Mouse (Mus musculus) lung, postnatal 25 days (tissue): ENCODE measurements around the gene Klhl35.

Source experiments
- DNase-seq: peaks from one replicate; pipeline ENCODE4 v3.0.0; 2022; ENCODE audit warnings: low spot score

Gene Klhl35

DNA sequence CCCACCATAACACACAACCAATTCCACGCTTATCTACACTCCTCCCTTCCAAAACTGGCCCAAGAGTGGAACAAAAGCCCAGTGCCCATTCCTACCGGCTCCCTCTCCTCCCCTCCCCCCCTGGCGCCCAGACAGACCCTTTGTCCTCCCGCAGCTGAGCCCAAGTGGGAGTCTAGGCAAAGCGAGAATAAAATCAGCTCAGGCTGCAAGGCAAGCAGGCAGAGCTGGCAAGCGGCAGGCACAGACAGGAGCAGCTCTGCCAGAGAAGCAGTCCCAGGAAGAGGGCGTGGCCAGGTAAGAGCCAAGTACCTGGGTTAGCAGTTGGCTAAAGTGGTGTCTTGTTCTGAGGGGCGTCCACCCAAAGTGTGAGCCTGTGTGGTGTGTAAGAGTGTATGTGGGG, at the start of gene Klhl35:
Gene Klhl35 (plus strand): TSS at position 194 of the 400 bp plus-strand sequence.
- DNase-seq = no peak

GRCm38 (mm10) chr7:99419311-99419710, 46.5 kb upstream of the Klhl35 start:
- no peak for DNase-seq

DNA sequence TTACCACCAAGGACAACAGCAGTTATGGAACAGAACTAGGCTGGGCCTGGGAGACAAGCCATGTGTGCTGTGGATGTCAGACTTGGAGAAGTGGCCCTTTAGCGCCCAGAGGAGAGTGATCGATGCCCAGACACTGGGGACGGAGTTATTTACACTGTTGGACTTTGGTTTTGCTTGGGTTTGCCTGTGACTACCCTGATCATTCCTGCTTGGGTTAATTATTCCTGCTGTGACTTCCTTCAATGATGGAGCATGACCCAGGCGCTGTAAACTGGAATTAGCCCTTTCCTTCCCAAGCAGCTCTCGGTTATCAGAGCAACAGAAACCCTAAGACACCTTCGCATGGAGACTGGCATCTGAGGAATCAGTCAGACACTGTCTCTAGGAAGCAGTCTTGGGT, 44.8 kb upstream of the Klhl35 start:
- DNase-seq = no peak

DNA sequence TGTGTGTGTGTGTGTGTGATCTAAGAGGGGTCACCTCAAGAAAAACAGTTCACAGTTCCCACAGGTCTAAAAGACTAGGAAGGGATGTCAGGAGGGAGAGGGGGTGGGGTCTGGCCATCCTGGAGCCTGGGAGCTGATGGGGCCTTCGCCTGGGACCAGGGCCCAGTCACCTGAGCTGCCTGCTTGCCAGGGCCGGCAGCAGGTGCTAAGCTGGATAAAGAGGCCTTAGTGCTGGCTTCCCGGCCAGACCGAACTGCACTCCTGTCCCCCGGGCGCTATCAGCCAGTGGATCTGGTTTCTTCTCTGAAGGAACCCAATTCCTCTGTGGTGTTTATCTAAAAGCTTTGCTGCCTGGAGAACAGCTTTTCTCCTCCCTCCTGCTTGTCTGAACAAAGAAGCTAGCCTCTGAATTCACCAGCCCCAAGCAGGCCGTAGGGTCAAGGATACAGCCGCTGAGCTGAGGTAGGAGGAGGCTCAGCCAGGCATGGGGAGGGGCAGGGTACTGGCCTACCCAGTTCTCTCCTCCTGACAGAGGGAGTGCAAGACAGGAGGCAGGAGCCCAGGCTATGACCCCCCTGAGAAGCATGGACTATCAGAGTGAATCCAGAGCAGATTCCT, 41.2 kb upstream of the Klhl35 start:
- no peak for DNase-seq

DNA sequence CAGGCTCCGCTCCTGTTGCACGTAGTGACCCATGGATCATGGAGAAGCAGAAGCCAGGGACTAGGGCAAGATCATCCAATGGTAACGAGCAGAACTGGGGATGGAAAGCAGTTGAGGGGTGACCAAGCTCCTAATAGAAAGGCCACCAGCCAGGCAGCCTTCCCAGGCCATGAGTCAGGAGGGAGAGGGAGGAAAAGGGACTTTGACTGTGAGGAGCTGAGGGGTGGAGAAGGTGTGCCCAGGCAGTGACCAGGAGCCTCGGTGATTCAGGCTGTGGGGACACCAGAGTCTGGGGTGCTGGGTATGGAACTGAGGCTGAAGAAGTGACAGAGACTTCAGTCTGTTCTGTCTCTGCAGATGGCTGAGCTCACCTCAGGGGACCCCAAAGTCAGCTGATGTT, 40.1 kb upstream of the Klhl35 start:
- DNase-seq = no peak

DNA sequence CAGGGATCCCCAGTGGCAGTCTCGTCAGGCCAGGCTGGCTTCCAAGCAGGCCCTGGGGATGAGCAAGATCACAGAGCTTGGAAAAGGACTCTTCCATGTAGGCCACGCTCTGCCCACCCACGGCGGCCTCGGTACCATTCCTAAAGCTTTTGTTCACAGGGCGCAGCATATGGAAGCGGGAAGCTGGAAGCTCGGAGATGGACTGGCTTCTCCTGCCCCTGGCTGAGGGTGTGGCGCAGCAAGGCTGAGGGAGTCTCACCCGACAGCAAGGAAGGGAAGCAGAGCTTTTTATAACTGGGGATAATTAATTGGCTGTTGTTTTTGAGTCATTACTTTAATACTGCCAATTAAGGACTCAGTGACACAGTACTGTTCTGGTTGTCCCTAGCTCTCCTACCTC, 38.8 kb upstream of the Klhl35 start:
- DNase-seq = no peak

- no peak for DNase-seq
Observed at GRCm38 (mm10) chr7:99427987-99428386, 37.8 kb upstream of the Klhl35 start.

DNA sequence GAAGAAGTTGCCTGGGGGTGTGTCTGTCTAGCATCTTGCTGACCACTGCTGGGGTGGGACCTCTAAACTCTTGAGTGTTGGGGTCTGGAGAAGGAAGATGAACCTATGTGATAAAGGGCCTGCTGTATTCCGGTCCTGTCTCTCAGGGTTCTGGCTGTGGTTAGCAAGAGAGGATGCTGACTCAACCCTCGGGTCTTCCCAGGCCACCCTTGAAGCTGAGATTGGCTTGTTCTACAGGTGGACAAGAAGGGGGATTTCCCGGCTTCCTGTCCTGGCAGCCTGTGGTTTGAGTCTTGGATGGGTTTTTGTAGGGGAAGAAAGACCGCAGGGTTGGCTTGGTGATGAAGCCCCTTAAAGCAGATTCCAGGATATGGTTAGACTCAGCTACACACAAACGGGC, 37.0 kb upstream of the Klhl35 start:
- DNase-seq = no peak

- DNase-seq = no peak
Observed at GRCm38 (mm10) chr7:99429786-99430185, 36.0 kb upstream of the Klhl35 start.

GRCm38 (mm10) chr7:99430246-99430645, 35.6 kb upstream of the Klhl35 start:
- DNase-seq = no peak

DNA sequence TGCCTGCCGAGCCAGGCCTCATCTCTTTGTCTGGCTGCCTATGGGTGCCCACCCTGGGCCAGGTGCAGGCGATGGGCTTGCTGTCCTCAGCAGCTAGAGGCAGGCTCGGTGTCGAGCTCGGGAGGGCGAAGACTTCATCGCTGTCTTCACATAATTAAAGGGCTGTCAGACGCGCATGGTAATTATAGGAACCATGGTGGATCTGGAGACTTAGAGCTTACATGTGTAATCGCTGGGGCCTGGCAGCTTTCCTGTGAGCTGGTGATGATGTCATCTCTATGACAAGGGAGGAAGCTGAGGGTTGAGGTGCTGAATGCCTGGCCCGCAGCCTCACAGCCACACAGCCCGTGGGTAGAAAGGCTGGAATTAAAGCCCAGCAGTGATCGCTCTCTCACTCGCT, 33.6 kb upstream of the Klhl35 start:
- DNase-seq = no peak

GRCm38 (mm10) chr7:99432863-99433262, 32.9 kb upstream of the Klhl35 start:
- no peak for DNase-seq

- no peak for DNase-seq
Observed at GRCm38 (mm10) chr7:99434672-99435250, 31.0 kb upstream of the Klhl35 start.

- no peak for DNase-seq
Observed at GRCm38 (mm10) chr7:99436530-99436929, 29.3 kb upstream of the Klhl35 start.

DNA sequence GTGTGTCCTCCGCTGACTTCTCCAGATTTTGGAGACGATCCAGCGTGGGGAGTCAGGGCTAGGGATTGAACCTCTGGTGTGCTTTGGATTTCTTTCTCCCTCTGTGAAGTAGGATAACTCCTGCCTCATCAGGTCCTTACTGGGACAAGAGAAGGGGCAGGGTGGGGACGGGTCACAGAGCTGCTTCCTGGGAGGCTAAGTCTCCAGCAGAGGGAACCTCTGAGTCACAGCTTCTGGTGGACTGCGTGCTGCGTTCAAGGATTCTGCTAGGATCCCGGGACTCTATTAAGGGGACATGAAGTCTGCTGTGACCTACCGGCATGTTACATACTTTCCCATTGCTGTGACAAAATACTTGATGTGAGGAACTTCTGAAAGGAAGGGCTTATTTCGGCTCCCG, 26.9 kb upstream of the Klhl35 start:
- DNase-seq = no peak

GRCm38 (mm10) chr7:99441534-99442072, 24.2 kb upstream of the Klhl35 start:
- DNase-seq = peak; percentile 86

DNA sequence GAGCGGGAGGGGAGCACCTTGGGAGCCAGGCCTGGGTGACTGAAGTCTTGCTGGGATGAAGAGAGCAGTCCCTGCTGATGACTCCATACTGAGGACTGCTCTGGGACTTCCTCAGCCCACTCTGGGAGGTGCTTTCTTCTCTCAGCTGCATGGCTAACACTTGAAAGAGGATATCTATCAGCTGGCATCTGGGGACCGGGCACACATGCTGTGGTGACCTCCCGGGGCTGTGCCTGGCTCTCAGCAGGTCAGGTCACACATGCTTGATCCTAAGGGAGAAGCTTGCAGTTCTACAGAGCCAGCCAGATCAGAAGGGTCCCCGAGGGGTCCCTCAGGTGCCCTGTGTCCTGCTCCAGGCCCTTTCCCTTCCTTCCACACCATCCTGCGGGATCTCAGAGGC, 22.6 kb upstream of the Klhl35 start:
- DNase-seq = no peak

DNA sequence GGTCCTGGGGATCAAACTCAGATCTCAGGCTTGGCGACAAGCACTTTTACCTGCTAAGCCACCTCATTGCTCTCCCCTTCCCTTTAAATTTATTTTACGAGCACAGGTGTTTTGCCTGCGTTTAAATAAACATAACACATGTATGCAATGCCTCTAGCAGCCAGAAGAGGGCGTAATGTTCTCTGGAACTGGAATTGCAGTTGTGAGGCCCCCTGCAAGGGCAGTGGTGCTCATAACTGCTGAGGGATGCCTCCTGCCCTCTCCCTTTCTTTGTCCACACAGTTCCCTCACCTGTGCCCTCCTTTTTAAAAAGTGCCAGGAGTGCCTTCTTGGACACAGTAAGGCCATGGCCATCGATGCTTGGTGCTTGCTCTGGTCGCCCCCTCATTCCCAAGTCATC, 21.8 kb upstream of the Klhl35 start:
- no peak for DNase-seq

- DNase-seq = no peak
Observed at GRCm38 (mm10) chr7:99445833-99446232, 20.0 kb upstream of the Klhl35 start.

DNA sequence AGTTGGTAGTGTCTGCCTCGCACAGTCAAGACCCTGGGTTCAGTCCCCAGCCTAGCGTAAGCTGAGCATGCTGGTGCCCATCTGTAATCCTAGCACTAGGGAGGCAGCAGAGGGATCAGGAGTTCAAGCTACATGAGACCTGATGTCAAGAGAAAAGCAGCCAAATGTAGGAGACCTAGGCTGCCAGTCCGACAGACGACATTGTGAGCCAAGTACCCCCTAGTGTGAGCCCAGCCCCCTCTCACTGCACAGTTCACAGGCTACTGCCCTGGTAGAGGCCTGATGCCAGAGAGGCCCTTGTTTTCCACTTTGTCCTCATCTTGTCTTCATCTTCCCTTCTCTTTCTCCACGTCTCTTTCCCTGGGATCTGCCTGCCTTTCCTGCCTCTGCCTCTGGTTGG, 18.5 kb upstream of the Klhl35 start:
- no peak for DNase-seq

GRCm38 (mm10) chr7:99448619-99449018, 17.2 kb upstream of the Klhl35 start:
- no peak for DNase-seq

- no peak for DNase-seq
Observed at GRCm38 (mm10) chr7:99449063-99449462, 16.7 kb upstream of the Klhl35 start.

DNA sequence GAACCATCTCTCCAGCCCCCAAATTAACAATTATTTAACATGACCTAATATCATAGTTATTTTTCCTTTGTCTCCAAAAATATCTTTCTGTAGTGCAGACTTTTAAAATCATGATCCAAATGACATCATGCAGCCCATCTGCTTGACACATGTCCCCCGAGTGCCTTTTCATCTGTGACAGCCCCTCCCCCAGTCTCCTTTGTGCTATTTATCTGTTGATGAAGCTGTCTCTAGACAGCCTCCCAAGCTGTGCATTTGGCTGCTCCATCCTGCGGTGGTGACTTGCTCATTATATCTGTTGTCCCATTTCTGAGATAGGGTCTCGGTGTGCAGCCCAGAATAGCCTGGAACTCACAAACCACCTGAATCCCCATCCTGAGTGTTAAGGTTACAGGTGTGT, 16.1 kb upstream of the Klhl35 start:
- DNase-seq = no peak

GRCm38 (mm10) chr7:99450703-99451102, 15.1 kb upstream of the Klhl35 start:
- peak; percentile 84 for DNase-seq
